Mouse (Mus musculus): ENCODE data around the gene Col6a4.

- TF ChIP-seq CTCF (IDR thresholded peaks at IDR 0.05; ENCODE audit: borderline replicate concordance, extremely low read depth, insufficient read depth, insufficient read length) (no peak), POLR2A (IDR thresholded peaks at IDR 0.05; ENCODE audit: borderline replicate concordance, extremely low read depth, insufficient read depth, insufficient read length, poor library complexity, severe bottlenecking) (no peak)
These were observed 52.6 kb downstream of the Col6a4 start for GRCm38 (mm10) chr9:106043921-106044503.

Measured in brain, embryonic 14.5 days (tissue).